Mouse (Mus musculus): ENCODE measurements around the gene Glis3. TPM values are rescaled to one million over a fixed set of nuclear protein-coding genes. Genes with fewer than 3 reads are reported as not detected.
A peak's percentile ranks its signal among the peaks of the same experiment; 100 is the strongest.

Glis3 gene
- polyA plus RNA-seq, 1 experiment from 2014 or later, result 2.9 TPM

DNA sequence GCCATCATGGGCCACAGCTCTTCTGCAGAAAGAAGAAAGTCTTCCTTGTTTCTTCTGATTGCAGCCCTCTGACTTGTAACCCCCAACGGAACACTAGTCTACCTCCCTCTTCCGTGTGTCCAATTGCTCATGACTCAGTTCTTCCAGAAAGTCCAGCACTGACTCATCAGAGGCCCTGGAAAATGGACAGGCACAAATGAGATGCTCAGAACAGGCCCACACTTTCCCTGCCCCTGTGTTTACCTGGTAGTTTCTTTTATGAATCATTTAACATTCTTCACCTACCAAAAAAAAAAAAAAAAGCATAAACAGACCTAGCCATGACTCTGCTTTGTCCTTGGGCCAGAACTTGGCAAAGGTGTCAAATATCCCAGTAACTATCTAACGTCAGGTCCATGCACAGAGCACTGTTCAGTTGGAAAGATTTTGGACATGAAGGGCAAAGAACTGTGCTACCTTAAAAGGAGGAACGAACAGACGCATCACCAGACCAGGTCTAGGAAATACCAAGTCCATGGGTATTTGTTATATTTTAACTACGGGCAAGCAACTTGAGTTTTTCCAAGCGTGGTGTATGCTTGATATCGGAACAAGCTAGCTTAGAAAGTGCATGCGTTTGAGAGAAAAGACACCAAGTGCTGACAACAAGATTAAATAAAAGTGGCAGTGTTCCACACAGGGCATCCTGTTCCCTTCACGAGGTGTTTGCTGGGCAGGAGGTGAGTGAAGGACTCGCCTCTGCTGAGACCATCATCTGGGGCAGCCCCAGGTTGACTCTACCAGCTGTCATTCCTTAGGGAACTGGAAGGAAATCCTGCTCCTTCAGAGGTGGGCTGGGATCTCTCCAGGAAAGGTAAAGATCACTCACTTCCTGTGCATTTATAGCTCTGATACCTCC, 58.0 kb downstream of the Glis3 start:
- no peak overlapping the region for H3K9ac ChIP-seq
- no peaks in the 10 kb centered on the region for H3K9me3 ChIP-seq
- H3K27ac ChIP-seq, result no peak overlapping the region
- H3K27me3 ChIP-seq (replicated peaks), result no peaks in the 10 kb centered on the region
- no peaks in the 10 kb centered on the region for H3K36me3 ChIP-seq
- WGBS, result 75% methylated on average over 11 of the region's 11 CpGs
- H3K4me1 ChIP-seq, result no peaks in the 10 kb centered on the region
- H3K4me3 ChIP-seq (replicated peaks), result no peak overlapping the region
- no peak for ATAC-seq (ENCODE audit: insufficient read depth, low FRiP score, low read depth)
- no peak overlapping the region for H3K4me2 ChIP-seq

DNA sequence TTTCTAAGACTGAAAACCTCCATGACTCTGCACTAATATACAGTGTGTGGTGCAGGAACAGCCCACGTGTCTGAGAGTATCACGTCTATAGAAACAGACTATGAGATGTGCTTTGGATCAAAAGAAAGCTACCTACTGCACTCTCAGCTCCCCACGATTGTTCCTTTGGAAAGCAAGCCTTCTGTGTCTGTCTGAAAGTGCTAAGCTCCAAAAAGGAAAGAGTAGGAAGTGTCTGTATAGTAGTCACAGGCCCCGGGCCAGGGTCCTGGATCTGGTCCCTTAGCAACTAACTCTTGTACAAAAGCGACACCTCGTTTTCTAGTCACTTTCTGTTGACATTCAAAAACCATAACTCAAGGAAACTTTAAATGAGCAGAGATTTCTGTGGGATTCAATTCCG, 62.1 kb downstream of the Glis3 start:
- no peaks in the 10 kb centered on the region for H3K36me3 ChIP-seq
- WGBS, result 81% methylated on average over 7 of the region's 7 CpGs
- no peaks in the 10 kb centered on the region for H3K4me1 ChIP-seq
- no peak overlapping the region for H3K27ac ChIP-seq
- no peak overlapping the region for H3K4me2 ChIP-seq
- ATAC-seq (ENCODE audit: insufficient read depth, low FRiP score, low read depth), result no peak
- no peak overlapping the region for H3K9ac ChIP-seq
- no peak overlapping the region for H3K4me3 ChIP-seq (replicated peaks)
- H3K27me3 ChIP-seq (replicated peaks), result no peaks in the 10 kb centered on the region
- no peaks in the 10 kb centered on the region for H3K9me3 ChIP-seq

DNA sequence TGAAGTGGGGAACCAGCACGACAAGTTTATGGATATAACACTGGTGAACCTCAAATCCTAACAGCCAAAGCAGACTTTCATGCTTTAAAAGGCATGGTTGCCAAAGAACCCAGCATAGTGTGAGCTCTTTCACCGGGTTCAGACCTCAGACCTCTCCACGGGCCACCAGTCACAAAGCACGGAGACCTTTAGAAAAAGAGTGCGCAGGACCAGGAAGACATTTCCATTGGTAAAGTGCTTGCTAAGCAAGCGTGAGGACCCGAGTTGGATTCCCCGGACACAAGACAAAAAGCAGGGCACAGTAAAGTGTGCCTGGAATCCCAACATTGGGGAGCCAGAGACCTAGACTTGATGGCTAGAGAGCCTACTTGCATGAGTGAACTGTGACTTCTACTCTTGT, 62.7 kb downstream of the Glis3 start:
- Histone ChIP-seq H3K9ac (no peak overlapping the region), H3K27ac (no peak overlapping the region), H3K9me3 (no peaks in the 10 kb centered on the region), H3K27me3 (replicated peaks) (no peaks in the 10 kb centered on the region), H3K36me3 (no peaks in the 10 kb centered on the region), H3K4me1 (no peaks in the 10 kb centered on the region), H3K4me3 (replicated peaks) (no peak overlapping the region), H3K4me2 (no peak overlapping the region)
- WGBS, result 90% methylated on average over 8 of the region's 8 CpGs
- no peak for ATAC-seq (ENCODE audit: insufficient read depth, low FRiP score, low read depth)

DNA sequence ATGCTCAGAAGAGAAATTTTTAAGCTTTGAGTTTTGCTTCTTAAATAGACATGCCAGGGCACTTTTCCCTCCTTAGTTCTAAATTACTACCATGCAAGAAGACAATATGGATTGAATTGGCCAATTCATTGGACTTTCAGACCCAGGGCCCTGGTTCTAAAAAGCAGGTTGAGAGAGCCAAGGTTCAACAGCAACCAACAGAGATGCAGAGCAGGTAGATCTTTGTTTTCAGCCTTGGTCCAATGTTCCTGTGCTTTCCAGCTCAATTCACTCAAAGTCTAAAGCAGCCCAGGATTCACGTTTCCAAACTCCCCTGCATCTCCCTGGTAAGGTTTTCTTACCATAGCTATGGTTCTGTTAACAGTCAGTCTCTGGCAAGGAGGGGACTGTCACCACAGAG, 63.4 kb downstream of the Glis3 start:
- no peak overlapping the region for H3K4me2 ChIP-seq
- H3K9me3 ChIP-seq, result no peaks in the 10 kb centered on the region
- no peaks in the 10 kb centered on the region for H3K36me3 ChIP-seq
- WGBS, result 77% methylated on average over 1 of the region's 1 CpGs
- H3K4me3 ChIP-seq (replicated peaks), result no peak overlapping the region
- no peaks in the 10 kb centered on the region for H3K4me1 ChIP-seq
- no peak overlapping the region for H3K9ac ChIP-seq
- no peaks in the 10 kb centered on the region for H3K27me3 ChIP-seq (replicated peaks)
- ATAC-seq (ENCODE audit: insufficient read depth, low FRiP score, low read depth), result no peak
- H3K27ac ChIP-seq, result no peak overlapping the region

DNA sequence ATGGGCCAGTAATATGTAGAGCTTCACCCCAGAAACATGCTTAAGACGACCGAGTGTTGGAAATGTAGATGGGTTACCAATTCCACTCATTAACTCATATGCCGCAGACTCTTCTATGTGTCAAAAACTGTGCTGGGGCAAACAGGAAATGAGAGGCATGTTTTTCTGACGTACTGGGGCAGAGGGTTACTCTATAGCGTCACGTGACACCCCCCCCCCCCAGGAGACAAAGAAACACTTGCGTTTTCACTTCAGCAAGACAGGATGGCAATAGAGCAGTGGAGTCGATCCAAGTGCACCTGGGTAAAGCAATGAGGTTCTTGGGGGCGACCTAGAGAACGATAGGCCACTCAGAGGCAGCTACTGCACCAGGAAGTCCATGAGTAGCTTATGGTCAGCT, 67.6 kb downstream of the Glis3 start:
- Histone ChIP-seq H3K4me1 (peaks cover 4% of the 10 kb centered on the region; the same call in 1 of the 2 replicates), H3K27ac (no peak overlapping the region), H3K9me3 (no peaks in the 10 kb centered on the region), H3K4me2 (no peak overlapping the region), H3K27me3 (replicated peaks) (no peaks in the 10 kb centered on the region), H3K36me3 (no peaks in the 10 kb centered on the region), H3K4me3 (replicated peaks) (no peak overlapping the region), H3K9ac (no peak overlapping the region)
- 84% methylated on average over 10 of the region's 10 CpGs for WGBS
- no peak for ATAC-seq (ENCODE audit: insufficient read depth, low FRiP score, low read depth)

DNA sequence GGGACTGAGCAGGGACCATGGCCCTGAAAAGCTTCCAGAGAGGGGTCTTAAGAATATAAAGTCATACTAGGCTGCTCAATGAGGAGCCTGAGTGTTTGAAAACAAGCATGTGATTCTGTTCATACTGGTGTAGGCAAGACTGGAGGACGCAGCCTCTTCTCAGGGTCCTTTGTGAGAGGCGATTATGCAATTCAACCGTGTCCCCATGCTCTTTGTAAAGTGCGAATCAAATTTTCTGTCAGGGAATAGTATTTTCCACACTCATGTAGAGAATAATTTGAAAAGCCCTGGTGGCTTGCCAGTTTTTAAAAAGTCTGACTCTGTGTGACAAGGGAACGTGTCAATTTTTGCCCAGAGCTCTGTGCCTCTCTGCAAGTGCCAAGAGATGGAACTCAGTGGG, 71.1 kb downstream of the Glis3 start:
- ATAC-seq (ENCODE audit: insufficient read depth, low FRiP score, low read depth), result no peak
- no peak overlapping the region for H3K4me3 ChIP-seq (replicated peaks)
- 0 out of 2 replicates have a peak overlapping the region, but pooled peaks have one; percentile 42 for H3K27ac ChIP-seq
- no peak overlapping the region for H3K4me2 ChIP-seq
- H3K9ac ChIP-seq, result no peak overlapping the region
- H3K9me3 ChIP-seq, result no peaks in the 10 kb centered on the region
- H3K4me1 ChIP-seq, result peaks cover 4% of the 10 kb centered on the region; the same call in 1 of the 2 replicates
- WGBS, result 80% methylated on average over 5 of the region's 5 CpGs
- H3K27me3 ChIP-seq (replicated peaks), result no peaks in the 10 kb centered on the region
- no peaks in the 10 kb centered on the region for H3K36me3 ChIP-seq

DNA sequence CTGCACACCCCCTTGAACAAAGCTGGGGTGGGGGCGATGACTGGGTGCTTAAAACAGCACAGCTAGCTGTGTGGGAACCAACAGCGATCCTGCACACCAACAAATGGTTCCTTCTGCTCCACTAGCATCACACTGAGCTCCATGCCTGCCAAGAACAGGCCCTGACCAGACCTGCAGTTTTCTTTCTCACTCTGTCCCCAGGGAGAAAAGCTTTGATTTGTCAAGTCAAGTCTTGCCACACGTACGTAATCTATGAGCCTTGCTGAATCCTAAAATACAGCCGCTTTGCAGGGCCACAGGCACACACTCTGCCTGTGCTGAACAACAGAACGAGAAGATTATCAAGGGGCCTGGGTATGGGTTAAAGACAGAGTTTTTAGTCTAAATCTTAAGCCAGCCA, 71.6 kb downstream of the Glis3 start:
- Histone ChIP-seq H3K4me1 (peaks cover 4% of the 10 kb centered on the region; the same call in 1 of the 2 replicates), H3K27ac (peak overlapping the region; percentile 42; the same call in 1 of the 2 replicates), H3K27me3 (replicated peaks) (no peaks in the 10 kb centered on the region), H3K4me2 (no peak overlapping the region), H3K9me3 (no peaks in the 10 kb centered on the region), H3K4me3 (replicated peaks) (no peak overlapping the region), H3K9ac (no peak overlapping the region), H3K36me3 (no peaks in the 10 kb centered on the region)
- ATAC-seq (ENCODE audit: insufficient read depth, low FRiP score, low read depth), result no peak
- 66% methylated on average over 6 of the region's 6 CpGs for WGBS

DNA sequence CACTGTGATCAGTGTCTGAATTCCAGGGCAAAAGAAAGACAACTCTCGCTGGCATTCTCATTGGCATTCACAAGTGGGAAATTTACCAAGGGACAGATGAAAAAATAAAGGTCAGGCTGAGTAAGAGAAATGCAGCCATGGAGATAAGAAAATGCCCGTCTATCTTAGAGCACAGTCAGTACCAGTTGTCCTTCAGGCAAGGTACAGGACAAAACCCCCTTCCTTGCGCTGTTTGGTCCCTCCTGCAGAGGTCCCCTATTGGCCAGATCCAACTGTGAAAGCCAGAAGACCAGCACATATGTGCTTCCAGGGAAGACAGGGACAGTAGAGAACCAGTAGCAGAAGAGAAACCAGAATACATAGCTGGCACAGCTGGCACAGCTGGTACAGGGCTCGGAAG, 79.0 kb downstream of the Glis3 start:
- no peaks in the 10 kb centered on the region for H3K9me3 ChIP-seq
- H3K4me1 ChIP-seq, result no peaks in the 10 kb centered on the region
- no peaks in the 10 kb centered on the region for H3K36me3 ChIP-seq
- H3K27ac ChIP-seq, result no peak overlapping the region
- ATAC-seq (ENCODE audit: insufficient read depth, low FRiP score, low read depth), result no peak
- WGBS, result 71% methylated on average over 4 of the region's 4 CpGs
- no peak overlapping the region for H3K9ac ChIP-seq
- H3K4me3 ChIP-seq (replicated peaks), result no peak overlapping the region
- no peaks in the 10 kb centered on the region for H3K27me3 ChIP-seq (replicated peaks)
- no peak overlapping the region for H3K4me2 ChIP-seq

DNA sequence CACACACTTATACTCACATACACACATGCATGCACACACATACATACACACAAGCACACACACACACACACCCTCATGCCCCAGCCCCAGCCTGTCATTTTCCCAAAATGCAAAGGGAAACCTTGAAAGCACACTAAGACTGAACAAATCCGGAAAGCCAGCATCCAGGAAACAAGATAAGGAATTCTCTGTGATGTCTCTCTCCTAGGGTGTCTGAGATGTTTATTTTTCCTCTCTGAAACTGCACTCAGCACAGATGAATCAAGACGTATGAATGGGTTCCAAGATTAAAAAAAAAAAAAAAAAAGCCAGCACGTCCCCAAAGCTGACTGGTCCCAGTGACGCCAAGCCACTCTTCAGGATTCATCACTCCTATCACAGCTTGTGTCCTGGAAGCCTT, 85.7 kb downstream of the Glis3 start:
- no peaks in the 10 kb centered on the region for H3K9me3 ChIP-seq
- no peak overlapping the region for H3K27ac ChIP-seq
- no peak overlapping the region for H3K9ac ChIP-seq
- WGBS, result 32% methylated on average over 4 of the region's 4 CpGs
- ATAC-seq (ENCODE audit: insufficient read depth, low FRiP score, low read depth), result no peak
- H3K4me3 ChIP-seq (replicated peaks), result no peak overlapping the region
- H3K27me3 ChIP-seq (replicated peaks), result no peaks in the 10 kb centered on the region
- H3K4me2 ChIP-seq, result no peak overlapping the region
- no peaks in the 10 kb centered on the region for H3K4me1 ChIP-seq
- H3K36me3 ChIP-seq, result no peaks in the 10 kb centered on the region

DNA sequence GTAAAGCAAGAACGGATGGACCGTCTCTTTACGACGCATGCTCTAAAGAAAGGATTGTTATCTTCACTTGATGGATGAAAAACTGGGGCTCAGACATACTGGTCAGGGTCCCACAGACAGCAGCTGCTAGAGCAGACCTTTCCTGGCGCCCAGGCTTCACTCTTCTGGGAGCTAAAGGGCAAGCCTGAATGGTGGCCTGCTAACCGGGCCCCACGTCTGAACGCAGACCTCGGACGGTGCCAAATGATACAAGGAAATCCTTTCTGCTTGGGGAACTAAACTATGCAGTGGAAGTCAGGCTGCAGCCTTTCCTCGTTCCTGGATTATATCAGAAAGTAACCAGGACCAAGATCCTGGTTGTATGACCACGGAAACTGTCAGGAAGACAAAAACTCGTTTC, 86.9 kb downstream of the Glis3 start:
- ATAC-seq (ENCODE audit: insufficient read depth, low FRiP score, low read depth), result no peak
- Histone ChIP-seq H3K27me3 (replicated peaks) (no peaks in the 10 kb centered on the region), H3K4me3 (replicated peaks) (no peak overlapping the region), H3K9me3 (no peaks in the 10 kb centered on the region), H3K27ac (no peak overlapping the region), H3K9ac (no peak overlapping the region), H3K36me3 (no peaks in the 10 kb centered on the region), H3K4me2 (no peak overlapping the region), H3K4me1 (no peaks in the 10 kb centered on the region)
- WGBS, result 58% methylated on average over 13 of the region's 13 CpGs

DNA sequence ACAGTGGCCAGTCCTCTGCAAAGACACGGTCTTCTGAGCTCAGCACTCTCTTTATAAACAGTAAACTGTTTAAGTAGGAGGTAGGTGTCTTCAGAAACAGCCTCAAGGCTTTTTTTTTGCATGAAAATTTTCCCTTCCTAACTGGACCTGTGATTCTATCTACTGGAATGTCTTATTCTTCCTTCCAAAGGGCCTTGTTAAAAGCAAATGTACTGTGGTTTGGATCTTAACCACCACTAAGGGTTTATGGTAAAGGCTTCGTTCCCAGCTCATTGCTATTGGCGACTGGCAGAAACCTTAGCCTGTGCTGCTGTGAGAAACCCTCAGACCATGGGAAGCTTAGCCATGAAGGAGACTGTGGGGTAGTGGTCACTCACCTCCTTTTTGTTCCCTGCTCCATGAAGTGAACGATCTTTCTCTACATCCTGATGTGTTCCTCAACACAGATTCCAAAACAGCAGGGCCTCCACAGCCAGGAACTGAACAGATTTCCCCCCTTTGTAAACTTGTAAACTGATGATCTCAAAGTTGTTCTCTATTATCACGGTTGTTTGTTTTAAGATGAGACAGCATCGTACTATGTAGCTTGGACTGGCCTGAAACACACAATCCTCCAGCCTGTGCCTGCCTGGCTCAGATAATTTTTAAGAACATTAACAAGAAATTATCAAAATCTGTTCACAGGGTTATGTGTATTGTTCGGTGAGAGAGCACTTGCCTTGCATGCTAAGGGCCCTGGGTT, 88.0 kb downstream of the Glis3 start:
- 79% methylated on average over 7 of the region's 7 CpGs for WGBS
- no peaks in the 10 kb centered on the region for H3K9me3 ChIP-seq
- H3K4me2 ChIP-seq, result no peak overlapping the region
- no peaks in the 10 kb centered on the region for H3K4me1 ChIP-seq
- H3K4me3 ChIP-seq (replicated peaks), result no peak overlapping the region
- H3K27me3 ChIP-seq (replicated peaks), result no peaks in the 10 kb centered on the region
- no peak overlapping the region for H3K27ac ChIP-seq
- H3K36me3 ChIP-seq, result no peaks in the 10 kb centered on the region
- no peak overlapping the region for H3K9ac ChIP-seq
- ATAC-seq (ENCODE audit: insufficient read depth, low FRiP score, low read depth), result no peak

DNA sequence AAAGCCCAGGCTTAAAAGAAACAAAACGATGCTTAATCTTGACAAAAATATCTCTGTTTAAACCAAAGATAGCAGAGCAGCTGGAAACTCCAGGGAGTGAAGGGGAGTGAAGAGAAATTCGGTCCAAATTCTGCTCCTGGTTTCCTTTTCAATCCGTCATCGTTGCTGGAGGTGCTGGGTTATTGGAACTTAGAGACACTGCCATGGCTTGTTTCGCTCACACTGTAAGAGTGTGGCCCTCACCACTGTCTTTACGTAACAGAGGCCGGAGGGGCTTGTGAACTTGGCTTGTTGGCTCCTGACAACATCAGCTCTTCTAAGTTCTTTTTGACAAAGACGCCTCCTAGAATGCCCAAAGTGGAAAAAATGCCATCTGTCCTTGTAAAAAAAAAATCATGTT, 99.4 kb downstream of the Glis3 start:
- H3K9me3 ChIP-seq, result no peaks in the 10 kb centered on the region
- WGBS, result 60% methylated on average over 8 of the region's 8 CpGs
- no peaks in the 10 kb centered on the region for H3K27me3 ChIP-seq (replicated peaks)
- ATAC-seq (ENCODE audit: insufficient read depth, low FRiP score, low read depth), result no peak
- H3K4me1 ChIP-seq, result peaks cover 4% of the 10 kb centered on the region; the same call in 1 of the 2 replicates
- no peaks in the 10 kb centered on the region for H3K36me3 ChIP-seq
- H3K27ac ChIP-seq, result no peak overlapping the region; the same call in 1 of the 2 replicates
- H3K4me3 ChIP-seq (replicated peaks), result no peak overlapping the region
- H3K9ac ChIP-seq, result no peak overlapping the region
- no peak overlapping the region for H3K4me2 ChIP-seq

Measured in stomach, embryonic 15.5 days (tissue).